Mouse (Mus musculus) thymus, postnatal 36 days (tissue): Measurements from ENCODE around the gene Mylk.

Experiments
- DNase-seq, 2 experiments: peaks; one replicate each; pipeline ENCODE4 v3.0.0; 2022; ENCODE audit warnings: mixed read lengths in 2 of 2

Gene Mylk

GRCm38 (mm10) chr16:34909437-34909836 is 164.4 kb downstream of the Mylk start:
- DNase-seq: no peak

GRCm38 (mm10) chr16:34917373-34917900 is 172.4 kb downstream of the Mylk start:
- DNase-seq: no peak

- DNase-seq: no peak
Observed at GRCm38 (mm10) chr16:34920182-34920581, 175.2 kb downstream of the Mylk start.

GRCm38 (mm10) chr16:34920868-34921267 is 175.9 kb downstream of the Mylk start:
- DNase-seq: no peak

- no peak for DNase-seq
Observed at GRCm38 (mm10) chr16:34921319-34921718, 176.3 kb downstream of the Mylk start.

- no peak for DNase-seq
Observed at GRCm38 (mm10) chr16:34923630-34924029, 178.6 kb downstream of the Mylk start.

- DNase-seq: no peak
Observed at GRCm38 (mm10) chr16:34924324-34924723, 179.3 kb downstream of the Mylk start.

- no peak for DNase-seq
Observed at GRCm38 (mm10) chr16:34924937-34925618, 180.1 kb downstream of the Mylk start.

GRCm38 (mm10) chr16:34926531-34927435 is 181.8 kb downstream of the Mylk start:
- no peak for DNase-seq

- DNase-seq: no peak
Observed at GRCm38 (mm10) chr16:34929686-34930085, 184.7 kb downstream of the Mylk start.

- no peak for DNase-seq
Observed at GRCm38 (mm10) chr16:34930110-34930509, 185.1 kb downstream of the Mylk start.

- DNase-seq: no peak
Observed at GRCm38 (mm10) chr16:34931306-34931705, 186.3 kb downstream of the Mylk start.

GRCm38 (mm10) chr16:34933173-34933572 is 188.2 kb downstream of the Mylk start:
- DNase-seq: no peak

- no peak for DNase-seq
Observed at GRCm38 (mm10) chr16:34934486-34934885, 189.5 kb downstream of the Mylk start.

- DNase-seq: no peak
Observed at GRCm38 (mm10) chr16:34935514-34936338, 190.7 kb downstream of the Mylk start.

GRCm38 (mm10) chr16:34936339-34936810 is 191.4 kb downstream of the Mylk start:
- no peak for DNase-seq

GRCm38 (mm10) chr16:34937611-34938010 is 192.6 kb downstream of the Mylk start:
- DNase-seq: no peak

GRCm38 (mm10) chr16:34938248-34938647 is 193.2 kb downstream of the Mylk start:
- DNase-seq: no peak

- DNase-seq: no peak
Observed at GRCm38 (mm10) chr16:34939951-34940350, 194.9 kb downstream of the Mylk start.

- no peak for DNase-seq
Observed at GRCm38 (mm10) chr16:34940363-34940762, 195.4 kb downstream of the Mylk start.

- no peak for DNase-seq
Observed at GRCm38 (mm10) chr16:34941915-34942314, 196.9 kb downstream of the Mylk start.

GRCm38 (mm10) chr16:34946301-34946700 is 201.3 kb downstream of the Mylk start:
- no peak for DNase-seq

- no peak for DNase-seq
Observed at GRCm38 (mm10) chr16:34950935-34951334, 205.9 kb downstream of the Mylk start.
